Mouse (Mus musculus) liver, embryonic 14.5 days (tissue): Measurements from ENCODE around the gene Ttll13. TPM values are rescaled to one million over a fixed set of nuclear protein-coding genes. Genes with fewer than 3 reads are reported as not detected.

ENCODE experiments used
- ATAC-seq: fragments of 200-750 bp; cut with Nextera tagmentation; 2 replicates; pipeline ENCODE4 v1.8.0; 2017; ENCODE audit warnings: moderate number of reproducible peaks, mild to moderate bottlenecking, moderate library complexity; ENCODE audit not compliant: insufficient read depth
- DNase-seq, 3 experiments: peaks; one replicate each; pipeline ENCODE4 v3.0.0-alpha.2; 2012 to 2013; ENCODE audit warnings: low read depth in 3 of 3, low spot score in 3 of 3
- H3K27ac ChIP-seq: fragments of 300-500 bp; sonication (generic); 2 replicates; pipeline ENCODE4 v1.5.1; 2014; ENCODE audit warnings: moderate library complexity, mild to moderate bottlenecking, control low read depth, inconsistent platforms
- H3K27me3 ChIP-seq: fragments of 300-500 bp; sonication (generic); 2 replicates; pipeline ENCODE4 v1.6.1; 2014; ENCODE audit warnings: mild to moderate bottlenecking, low read length, moderate library complexity; ENCODE audit not compliant: control insufficient read depth, insufficient read depth
- H3K36me3 ChIP-seq: fragments of 300-500 bp; sonication (generic); replicated peaks from 2 replicates; pipeline ENCODE4 v1.6.1; 2014; ENCODE audit warnings: low read depth; ENCODE audit not compliant: control insufficient read depth, insufficient read depth
- H3K4me1 ChIP-seq, 2 experiments: fragments of 200-500 bp in 1 of 2; fragments of 300-500 bp in 1 of 2; sonication (generic) in 1 of 2; replicated peaks; 2 replicates each; pipeline ENCODE4 v1.6.1; 2012 to 2014; ENCODE audit warnings: antibody characterized with exemption in 1 of 2, inconsistent platforms in 1 of 2, low read length in 1 of 2; ENCODE audit not compliant: control insufficient read depth in 2 of 2, insufficient read depth in 2 of 2
- H3K4me2 ChIP-seq: fragments of 300-500 bp; sonication (generic); 2 replicates; pipeline ENCODE4 v1.6.1; 2014; ENCODE audit warnings: low read depth, mild to moderate bottlenecking, control low read depth, moderate library complexity
- H3K4me3 ChIP-seq, 2 experiments: fragments of 200-500 bp in 1 of 2; fragments of 300-500 bp in 1 of 2; sonication (generic) in 1 of 2; 2 replicates each; pipeline ENCODE4 v1.5.1; 2012 to 2014; ENCODE audit warnings: low read depth in 2 of 2, low read length in 2 of 2, mild to moderate bottlenecking in 2 of 2, control low read depth in 1 of 2, inconsistent platforms in 1 of 2, moderate library complexity in 1 of 2; ENCODE audit not compliant: insufficient read depth in 1 of 2
- H3K9ac ChIP-seq: fragments of 300-500 bp; sonication (generic); replicated peaks from 2 replicates; pipeline ENCODE4 v1.6.1; 2014; ENCODE audit warnings: mild to moderate bottlenecking, control low read depth, moderate library complexity
- H3K9me3 ChIP-seq: fragments of 300-500 bp; sonication (generic); 2 replicates; pipeline ENCODE4 v1.6.1; 2016; ENCODE audit warnings: low read length, mixed read lengths; ENCODE audit not compliant: control insufficient read depth
- CTCF ChIP-seq: IDR thresholded peaks from 2 replicates; pipeline ENCODE4 v1.5.1; 2016; ENCODE audit warnings: antibody characterized with exemption, low read depth, control low read depth
- EP300 ChIP-seq: IDR thresholded peaks from 2 replicates; pipeline ENCODE4 v1.6.1; 2016; ENCODE audit warnings: antibody characterized with exemption, low read depth
- WGBS: fragments of 180-500 bp; shearing (Covaris S2); extraction: QIAGEN DNeasy Blood & Tissue Kit; methylation state at CpG from one replicate; pipeline ENCODE4 v1.1.7; 2014; ENCODE audit not compliant: insufficient replicate concordance; 5-methylcytosine and 5-hydroxymethylcytosine counted together
- polyA plus RNA-seq, 2 experiments: library from polyadenylated mRNA; depleted of rRNA in 1 of 2; stranded (reverse) in 1 of 2; unstranded in 1 of 2; fragments of >200 nt; fragmentation: Nextera tagmentation in 1 of 2; extraction: Ambion mirVana in 1 of 2; gene quantifications; 2 replicates each; pipeline versions ENCODE4 v1.2.1 to v1.2.3; 2012 to 2014

Gene Ttll13
- polyA plus RNA-seq, 2 experiments, result 0.20 to 0.23 TPM

DNA sequence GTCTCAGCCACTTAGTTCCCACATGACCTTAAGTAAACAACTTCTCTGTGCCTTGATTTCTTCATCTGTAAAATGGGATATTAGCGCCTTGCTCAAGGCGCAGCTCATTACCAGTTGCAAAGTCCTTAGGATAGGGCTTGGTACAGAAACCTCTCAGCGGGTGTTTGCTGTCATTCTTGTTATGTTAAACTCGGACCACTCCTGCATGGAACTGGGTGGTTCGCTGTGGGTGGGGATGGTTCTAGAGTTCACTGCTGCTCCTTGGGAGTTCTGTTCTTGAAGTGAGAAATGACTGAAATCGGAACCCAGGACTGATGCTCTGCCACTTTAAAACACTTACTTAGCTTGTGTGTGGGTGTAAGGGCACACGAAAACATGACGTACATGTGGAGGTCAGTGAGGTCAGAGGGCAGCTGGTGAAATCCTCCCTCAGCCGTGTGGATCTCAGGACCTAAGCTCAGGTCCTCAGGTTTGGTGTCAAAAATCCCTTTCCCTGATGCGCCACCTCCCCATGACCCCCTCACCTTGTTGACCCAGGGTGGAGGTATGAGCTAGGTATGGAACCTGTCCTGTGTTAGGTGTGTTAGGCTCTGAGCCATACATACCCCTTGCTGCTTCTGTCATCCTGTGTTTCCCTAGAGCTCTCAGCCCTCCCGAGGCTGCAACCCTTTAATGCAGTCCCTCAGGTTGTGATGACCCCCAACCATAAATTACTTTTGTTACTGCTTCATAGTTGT is 46.2 kb upstream of the Ttll13 start:
- Histone ChIP-seq H3K4me2 (peak overlapping the region; percentile 87), H3K27ac (peak overlapping the region; percentile 83), H3K9me3 (no peaks in the 10 kb centered on the region), H3K27me3 (no peaks in the 10 kb centered on the region), H3K36me3 (peaks cover 13% of the 10 kb centered on the region), H3K4me1 (peaks cover 77 to 80% of the 10 kb centered on the region in 2 experiments), H3K9ac (peak overlapping the region; percentile 95), H3K4me3 (peak overlapping the region; percentile 77 to 86)
- DNase-seq, result no peak
- WGBS, result 68% methylated on average over 11 of the region's 11 CpGs
- no peak for ATAC-seq
- no peak for TF ChIP-seq EP300
- no peak for TF ChIP-seq CTCF

DNA sequence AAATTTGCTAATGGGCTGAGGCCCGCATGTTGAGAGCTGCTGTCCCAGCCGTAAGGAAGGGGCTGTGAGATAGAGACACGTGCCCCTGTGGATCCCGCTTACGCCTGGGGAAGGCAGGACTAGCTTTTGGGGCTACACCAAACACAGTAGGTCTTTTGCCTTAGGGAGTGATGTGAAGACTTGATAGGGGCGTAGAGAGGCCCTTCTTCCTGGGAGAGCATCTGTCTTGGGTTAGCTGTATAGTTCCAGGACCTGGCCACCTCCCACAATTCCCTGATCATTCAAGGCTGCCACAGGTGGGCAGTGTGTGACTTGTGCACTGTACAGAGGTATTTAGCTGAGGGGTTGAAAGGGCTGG is 45.6 kb upstream of the Ttll13 start:
- Histone ChIP-seq H3K9me3 (no peaks in the 10 kb centered on the region), H3K27me3 (no peaks in the 10 kb centered on the region), H3K4me2 (peak overlapping the region; percentile 87), H3K36me3 (peaks cover 13% of the 10 kb centered on the region), H3K9ac (peak overlapping the region; percentile 95), H3K27ac (peak overlapping the region; percentile 83), H3K4me3 (peak overlapping the region; percentile 77 to 86), H3K4me1 (peaks cover 77 to 80% of the 10 kb centered on the region in 2 experiments)
- ATAC-seq (no peak), DNase-seq (no peak)
- no peak for TF ChIP-seq EP300
- peak; percentile 24 for TF ChIP-seq CTCF
- WGBS, result 69% methylated on average over 6 of the region's 6 CpGs

DNA sequence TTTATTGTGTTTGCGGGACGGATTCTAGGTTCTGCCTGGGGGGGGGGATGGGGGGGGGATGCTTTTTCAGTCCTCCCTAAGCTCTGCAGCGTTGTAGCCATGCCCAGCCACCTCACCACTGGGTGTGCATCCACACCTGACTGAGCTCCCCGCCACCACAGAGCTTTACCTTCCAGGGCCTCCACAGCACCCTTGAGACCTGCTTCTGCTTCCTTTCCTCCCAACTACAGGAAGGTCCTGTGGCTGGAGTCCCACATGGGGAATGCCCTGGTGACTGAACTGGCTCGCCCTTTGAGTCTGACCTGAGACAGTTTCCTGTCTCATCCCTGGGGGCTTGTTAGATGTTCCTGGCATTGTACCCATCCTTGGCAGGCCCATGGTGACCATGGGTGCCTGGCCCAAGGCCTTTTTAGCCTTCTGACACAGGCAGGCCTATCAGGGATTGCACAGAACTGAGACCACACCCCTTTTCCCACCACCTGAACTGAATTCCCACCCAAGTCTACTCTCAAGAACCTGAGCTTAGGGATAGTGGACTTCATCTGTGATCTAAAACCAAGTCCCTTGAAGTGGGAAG is 45.1 kb upstream of the Ttll13 start:
- Histone ChIP-seq H3K4me2 (peak overlapping the region; percentile 87), H3K27me3 (no peaks in the 10 kb centered on the region), H3K9ac (peak overlapping the region; percentile 95), H3K9me3 (no peaks in the 10 kb centered on the region), H3K27ac (peak overlapping the region; percentile 83), H3K4me3 (peak overlapping the region; percentile 11 to 77; a peak in 3 of 4 replicates), H3K36me3 (peaks cover 13% of the 10 kb centered on the region), H3K4me1 (peaks cover 77 to 82% of the 10 kb centered on the region in 2 experiments)
- no peak for DNase-seq
- no peak for ATAC-seq
- TF ChIP-seq EP300 (no peak), CTCF (no peak)
- WGBS, result 80% methylated on average over 5 of the region's 5 CpGs

DNA sequence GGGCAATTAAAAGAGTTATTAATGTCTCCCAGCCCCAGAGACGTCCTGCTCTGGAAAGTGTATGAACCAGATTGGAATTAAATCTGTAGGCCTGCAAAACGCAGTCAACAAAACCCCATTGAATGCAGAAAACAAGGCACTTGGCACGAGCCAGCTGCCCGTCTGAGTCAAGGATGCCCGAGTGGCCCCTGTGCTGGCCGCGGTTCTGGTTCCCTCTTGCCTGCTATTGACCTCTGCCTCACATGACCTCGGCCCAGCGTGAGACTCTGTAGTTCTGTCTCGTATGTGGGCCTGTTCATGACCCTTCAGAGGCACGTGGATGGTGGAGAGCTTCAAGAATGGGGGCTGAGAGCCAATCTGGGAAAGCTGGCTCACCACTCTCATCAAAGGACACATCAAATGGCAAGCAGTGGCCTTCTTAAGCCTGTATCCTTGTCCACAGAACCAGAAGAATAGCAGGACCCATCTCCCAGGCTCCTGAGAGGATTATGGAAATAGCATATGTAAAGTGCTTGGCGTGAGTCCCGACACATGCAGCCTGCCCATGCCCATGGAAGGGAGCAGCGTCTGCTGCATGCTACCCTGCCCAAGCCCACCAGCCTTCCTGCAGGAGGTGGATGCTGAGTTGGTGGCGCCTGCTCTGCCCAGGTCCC is 44.2 kb upstream of the Ttll13 start:
- no peak overlapping the region for H3K4me3 ChIP-seq
- no peak overlapping the region; the same call in 1 of the 2 replicates for H3K9ac ChIP-seq
- H3K36me3 ChIP-seq, result peaks cover 13% of the 10 kb centered on the region
- 86% methylated on average over 15 of the region's 15 CpGs for WGBS
- peak overlapping the region; percentile 87 for H3K4me2 ChIP-seq
- peaks cover 78 to 85% of the 10 kb centered on the region in 2 experiments for H3K4me1 ChIP-seq
- H3K27me3 ChIP-seq, result no peaks in the 10 kb centered on the region
- TF ChIP-seq CTCF (no peak), EP300 (no peak)
- ATAC-seq, result no peak
- H3K9me3 ChIP-seq, result no peaks in the 10 kb centered on the region
- no peak for DNase-seq
- peak overlapping the region; percentile 9; the same call in 1 of the 2 replicates for H3K27ac ChIP-seq

DNA sequence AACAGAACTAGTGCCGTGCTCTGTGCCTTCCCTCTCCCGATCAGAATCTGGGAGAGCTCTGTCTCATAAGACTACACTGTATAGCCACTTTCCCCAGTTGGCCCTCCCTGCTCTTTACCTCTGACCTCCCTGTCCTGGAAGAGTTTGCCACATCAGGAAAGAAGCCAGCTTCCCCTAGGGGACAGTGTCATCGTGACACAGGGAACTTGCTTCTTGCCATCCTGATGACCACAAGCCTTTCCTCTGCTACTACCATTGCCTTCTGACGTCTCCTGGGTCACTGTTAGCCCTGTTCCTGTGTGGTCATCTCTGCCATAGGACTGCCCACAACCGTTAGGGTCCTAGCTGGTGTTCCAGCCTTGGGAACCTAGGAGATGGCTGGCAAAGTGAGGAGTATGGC is 43.2 kb upstream of the Ttll13 start:
- H3K9ac ChIP-seq, result peak overlapping the region; percentile 69
- DNase-seq, result no peak
- H3K27ac ChIP-seq, result peak overlapping the region; percentile 79
- no peaks in the 10 kb centered on the region for H3K9me3 ChIP-seq
- no peaks in the 10 kb centered on the region for H3K27me3 ChIP-seq
- no peak for ATAC-seq
- H3K4me3 ChIP-seq, result peak overlapping the region; percentile 23 to 38; a peak in 3 of 4 replicates
- no peak for TF ChIP-seq EP300
- TF ChIP-seq CTCF, result no peak
- H3K36me3 ChIP-seq, result peaks cover 13% of the 10 kb centered on the region
- peaks cover 78 to 86% of the 10 kb centered on the region in 2 experiments for H3K4me1 ChIP-seq
- H3K4me2 ChIP-seq, result peak overlapping the region; percentile 87
- WGBS, result 49% methylated on average over 5 of the region's 5 CpGs
